ENCODE assay signal across 8 mouse cellular contexts in the genomic region with DNA sequence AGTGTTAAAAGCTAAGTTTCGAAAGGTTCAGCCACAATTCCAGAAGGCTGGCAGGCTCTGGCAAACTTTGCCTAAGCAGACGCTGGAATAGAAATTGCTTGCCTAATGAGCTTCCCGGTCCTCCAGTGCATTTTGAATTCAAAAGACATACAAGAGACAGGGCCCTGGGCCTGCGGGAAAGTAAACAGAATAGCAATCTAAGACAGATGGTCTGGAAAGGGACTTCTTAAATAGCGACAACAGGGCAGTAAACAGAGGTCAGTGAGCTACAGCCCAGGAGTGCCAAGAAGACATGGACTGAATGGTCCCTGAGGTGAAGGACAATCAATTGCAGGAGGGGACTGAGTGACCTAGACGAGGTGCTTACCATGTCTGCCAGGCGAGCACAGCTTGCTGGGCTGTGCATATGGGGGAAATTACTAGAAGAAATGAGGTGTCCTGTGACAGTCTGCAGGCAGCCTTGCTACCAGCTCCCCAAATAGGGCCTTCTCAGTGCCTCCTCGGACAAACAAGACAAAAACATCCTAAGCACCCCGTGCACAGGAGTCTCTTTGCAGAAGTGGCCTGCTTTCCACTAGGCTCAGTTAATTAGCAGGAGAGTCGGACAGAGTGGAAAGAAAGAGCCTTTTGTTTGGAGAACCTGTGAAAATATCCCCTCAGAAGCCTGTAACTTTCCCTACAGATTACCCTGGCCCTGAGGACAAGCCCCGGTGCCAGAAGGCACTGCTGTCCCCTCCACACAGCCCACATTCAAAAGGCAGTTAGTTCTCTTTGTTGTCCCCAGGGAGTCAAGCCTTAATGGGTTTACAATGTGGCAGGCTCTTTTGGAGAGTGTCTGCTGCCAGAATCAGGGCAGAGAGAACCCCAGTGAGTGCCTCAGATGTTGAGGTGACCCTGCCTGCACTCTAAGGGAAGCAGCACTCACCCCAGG.
DNase-seq lines count a peak whose midpoint lies in the region; ATAC-seq and TF ChIP-seq lines count a peak whose summit lies in the region.

No protein-coding gene starts in this region.

- H3K9me3 ChIP-seq in forebrain, postnatal 0 days (ENCODE audit: low read length): no peaks in the 10 kb centered on the region
- H3K9me3 ChIP-seq in hindbrain, embryonic 13.5 days: no peaks in the 10 kb centered on the region
- no peaks in the 10 kb centered on the region for H3K9me3 ChIP-seq in liver, embryonic 15.5 days (replicated peaks)
- H3K9me3 ChIP-seq in neural tube, embryonic 14.5 days (ENCODE audit: control insufficient read depth, low read length): no peaks in the 10 kb centered on the region

- ATAC-seq in forebrain, postnatal 0 days: peak; percentile 62
- peak; percentile 86 for ATAC-seq in hindbrain, embryonic 13.5 days (ENCODE audit: low FRiP score)
- ATAC-seq in liver, embryonic 15.5 days (ENCODE audit: insufficient read depth): no peak
- ATAC-seq in neural tube, embryonic 14.5 days (ENCODE audit: low read depth): peak; percentile 84; the same call in 1 of the 2 replicates

- H3K4me1 ChIP-seq in forebrain, postnatal 0 days (ENCODE audit: insufficient read depth): 0 out of 2 replicates have a peak, but pooled peaks cover 3% of the 10 kb centered on the region
- peaks cover 30% of the 10 kb centered on the region for H3K4me1 ChIP-seq in hindbrain, embryonic 13.5 days (replicated peaks)
- peaks cover 3% of the 10 kb centered on the region; the same call in 1 of the 2 replicates for H3K4me1 ChIP-seq in liver, embryonic 15.5 days (replicated peaks)
- H3K4me1 ChIP-seq in neural tube, embryonic 14.5 days (ENCODE audit: control insufficient read depth, insufficient read depth, low read length): 0 out of 2 replicates have a peak, but pooled peaks cover 12% of the 10 kb centered on the region

- no peak overlapping the region for H3K9ac ChIP-seq in forebrain, postnatal 0 days
- H3K9ac ChIP-seq in hindbrain, embryonic 13.5 days: 0 out of 2 replicates have a peak overlapping the region, but pooled peaks have one; percentile 20
- H3K9ac ChIP-seq in liver, embryonic 15.5 days: no peak overlapping the region
- no peak overlapping the region for H3K9ac ChIP-seq in neural tube, embryonic 14.5 days (replicated peaks; ENCODE audit: low read depth, low read length)

- 8% methylated on average over 11 of the region's 11 CpGs for WGBS in forebrain, postnatal 0 days
- 12% methylated on average over 11 of the region's 11 CpGs for WGBS in hindbrain, embryonic 13.5 days
- 41% methylated on average over 11 of the region's 11 CpGs for WGBS in liver, embryonic 15.5 days (ENCODE audit: insufficient replicate concordance)
- WGBS in neural tube, embryonic 14.5 days: 7% methylated on average over 11 of the region's 11 CpGs

- peak; percentile 18 to 82 for DNase-seq in adrenal gland, adult (ENCODE audit: inconsistent age in 2 of 2, low spot score in 1 of 2)
- no peak for DNase-seq in adrenal gland, postnatal 25 days
- peak; percentile 23 for DNase-seq in brain, adult 2 months (ENCODE audit: low read depth, low spot score)
- peak; percentile 58 for DNase-seq in forebrain, postnatal 0 days
- DNase-seq in urinary bladder, postnatal 14 days (ENCODE audit: low spot score): no peak

- H3K4me3 ChIP-seq in forebrain, postnatal 0 days (ENCODE audit: low read depth, low read length): no peak overlapping the region
- H3K4me3 ChIP-seq in hindbrain, embryonic 13.5 days: no peak overlapping the region
- no peak overlapping the region for H3K4me3 ChIP-seq in liver, embryonic 15.5 days (replicated peaks)
- no peak overlapping the region for H3K4me3 ChIP-seq in neural tube, embryonic 14.5 days (ENCODE audit: low read depth, low read length)

- no peaks in the 10 kb centered on the region for H3K36me3 ChIP-seq in forebrain, postnatal 0 days (ENCODE audit: insufficient read depth)
- H3K36me3 ChIP-seq in hindbrain, embryonic 13.5 days: no peaks in the 10 kb centered on the region
- H3K36me3 ChIP-seq in liver, embryonic 15.5 days (replicated peaks): no peaks in the 10 kb centered on the region
- H3K36me3 ChIP-seq in neural tube, embryonic 14.5 days (ENCODE audit: control insufficient read depth, insufficient read depth, low read length): no peaks in the 10 kb centered on the region

- H3K27me3 ChIP-seq in forebrain, postnatal 0 days (ENCODE audit: insufficient read depth, low read length): no peaks in the 10 kb centered on the region
- H3K27me3 ChIP-seq in hindbrain, embryonic 13.5 days: no peaks in the 10 kb centered on the region
- H3K27me3 ChIP-seq in liver, embryonic 15.5 days: no peaks in the 10 kb centered on the region
- no peaks in the 10 kb centered on the region for H3K27me3 ChIP-seq in neural tube, embryonic 14.5 days (ENCODE audit: control insufficient read depth, insufficient read depth, low read length)

- no peak for TF ChIP-seq CTCF in forebrain, postnatal 0 days (IDR thresholded peaks at IDR 0.05; ENCODE audit: low read depth)

- peak overlapping the region; percentile 46; the same call in 1 of the 2 replicates for H3K27ac ChIP-seq in forebrain, postnatal 0 days (ENCODE audit: low read depth, low read length)
- peak overlapping the region; percentile 78 for H3K27ac ChIP-seq in hindbrain, embryonic 13.5 days
- H3K27ac ChIP-seq in liver, embryonic 15.5 days (replicated peaks): peak overlapping the region; percentile 57
- peak overlapping the region; percentile 58 for H3K27ac ChIP-seq in neural tube, embryonic 14.5 days (ENCODE audit: low read depth, low read length)

- no peak overlapping the region for H3K4me2 ChIP-seq in forebrain, postnatal 0 days (ENCODE audit: low read depth)
- H3K4me2 ChIP-seq in hindbrain, embryonic 13.5 days: no peak overlapping the region
- H3K4me2 ChIP-seq in liver, embryonic 15.5 days: no peak overlapping the region
- no peak overlapping the region for H3K4me2 ChIP-seq in neural tube, embryonic 14.5 days (ENCODE audit: low read depth, low read length)

Comparison
In these comparisons a context has a peak if more than half of its experiments do, and no peak if none do; other contexts are left out.
1. DNase-seq: peak in adrenal gland, adult (2 of 2), brain, adult 2 months (single experiment) and forebrain, postnatal 0 days (single experiment); none in adrenal gland, postnatal 25 days (single experiment) and urinary bladder, postnatal 14 days (single experiment).
2. Peak in every context shown above with its lines, with median percentiles within 50 percentile points of each other: H3K27ac ChIP-seq.